Mouse (Mus musculus): Measurements from ENCODE around the gene Pex6. TPM values are rescaled to one million over a fixed set of nuclear protein-coding genes. Genes with fewer than 3 reads are reported as not detected.
"Not testable (repeated sequence)": the region's sequence is repeated elsewhere in the genome, so short reads cannot be mapped to it uniquely, and the experiment has no call there.

The Pex6 gene
- polyA plus RNA-seq, 1 experiment from 2014 or later, result 28.5 TPM

DNA sequence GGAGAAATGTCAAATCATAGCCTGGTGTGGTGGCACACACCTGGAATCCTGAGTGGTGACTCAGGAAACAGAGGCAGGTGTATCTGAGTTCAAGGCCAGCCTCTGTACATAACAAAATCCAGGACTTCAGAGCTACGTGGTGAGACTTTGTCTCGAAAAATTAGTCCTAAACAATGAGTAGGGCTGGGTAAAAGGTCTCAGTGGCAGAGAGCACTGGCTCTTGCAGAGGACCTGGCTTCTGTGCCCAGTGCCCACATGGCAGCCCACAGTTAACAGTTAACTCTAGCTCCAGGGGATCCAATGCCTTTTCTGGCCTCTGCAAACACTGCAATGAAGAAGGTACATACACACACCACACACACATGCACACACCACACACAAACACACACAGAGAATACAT is 36.5 kb downstream of the Pex6 start:
- Histone ChIP-seq H3K27ac (no peak overlapping the region), H3K4me3 (replicated peaks) (no peak overlapping the region), H3K4me1 (peaks cover 19% of the 10 kb centered on the region), H3K27me3 (no peaks in the 10 kb centered on the region), H3K36me3 (peaks cover 50% of the 10 kb centered on the region), H3K9ac (no peak overlapping the region), H3K4me2 (no peak overlapping the region), H3K9me3 (replicated peaks) (no peaks in the 10 kb centered on the region)
- WGBS, result 98% methylated on average over 2 of the region's 2 CpGs
- ATAC-seq (replicated peaks; ENCODE audit: low FRiP score), result no peak

- no peak for ATAC-seq (replicated peaks; ENCODE audit: low FRiP score)
- no peak overlapping the region for H3K9ac ChIP-seq
- H3K9me3 ChIP-seq (replicated peaks), result no peaks in the 10 kb centered on the region
- no peak overlapping the region for H3K4me3 ChIP-seq (replicated peaks)
- no peaks in the 10 kb centered on the region for H3K27me3 ChIP-seq
- H3K36me3 ChIP-seq, result peaks cover 35% of the 10 kb centered on the region
- WGBS, result 87% methylated on average over 5 of the region's 5 CpGs
- H3K4me2 ChIP-seq, result no peak overlapping the region
- H3K4me1 ChIP-seq, result peaks cover 19% of the 10 kb centered on the region
- H3K27ac ChIP-seq, result no peak overlapping the region
Observed at GRCm38 (mm10) chr17:46749282-46749681, 38.0 kb downstream of the Pex6 start.

DNA sequence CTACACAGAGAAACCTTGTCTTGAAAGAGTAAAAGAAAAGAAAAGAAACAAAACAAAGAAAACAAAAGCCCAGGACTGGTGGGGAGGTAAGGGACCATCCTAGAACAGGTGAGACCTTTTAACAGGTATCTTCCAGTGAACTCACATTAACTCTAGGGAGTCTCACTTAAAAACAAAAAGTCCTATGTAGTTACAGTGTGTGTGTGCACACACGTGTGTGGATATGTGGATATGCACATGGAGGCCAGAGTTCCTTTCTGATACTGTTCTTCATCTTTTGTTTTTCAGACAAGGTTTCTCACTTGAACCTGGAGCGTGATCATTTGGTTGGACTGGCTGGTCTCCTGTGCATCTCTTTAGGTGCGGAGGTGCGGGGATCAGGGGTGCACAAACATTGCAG is 39.3 kb downstream of the Pex6 start:
- Histone ChIP-seq H3K9ac (peak overlapping the region; percentile 69; the same call in 1 of the 2 replicates), H3K36me3 (peaks cover 25% of the 10 kb centered on the region), H3K4me1 (peaks cover 19% of the 10 kb centered on the region), H3K9me3 (replicated peaks) (no peaks in the 10 kb centered on the region), H3K4me3 (replicated peaks) (peak overlapping the region; percentile 94), H3K27ac (peak overlapping the region; percentile 95; the same call in 1 of the 2 replicates), H3K27me3 (no peaks in the 10 kb centered on the region), H3K4me2 (peak overlapping the region; percentile 80)
- ATAC-seq (replicated peaks; ENCODE audit: low FRiP score), result no peak
- 86% methylated on average over 4 of the region's 4 CpGs for WGBS

- Histone ChIP-seq H3K9me3 (replicated peaks) (no peaks in the 10 kb centered on the region), H3K27me3 (no peaks in the 10 kb centered on the region), H3K36me3 (peaks cover 18% of the 10 kb centered on the region), H3K4me3 (replicated peaks) (peak overlapping the region; percentile 94), H3K9ac (peak overlapping the region; percentile 69), H3K27ac (peak overlapping the region; percentile 95), H3K4me1 (peaks cover 19% of the 10 kb centered on the region), H3K4me2 (peak overlapping the region; percentile 80)
- 18% methylated on average over 16 of the region's 16 CpGs for WGBS
- ATAC-seq (replicated peaks; ENCODE audit: low FRiP score), result no peak
Observed at GRCm38 (mm10) chr17:46751056-46751793, 40.0 kb downstream of the Pex6 start.

DNA sequence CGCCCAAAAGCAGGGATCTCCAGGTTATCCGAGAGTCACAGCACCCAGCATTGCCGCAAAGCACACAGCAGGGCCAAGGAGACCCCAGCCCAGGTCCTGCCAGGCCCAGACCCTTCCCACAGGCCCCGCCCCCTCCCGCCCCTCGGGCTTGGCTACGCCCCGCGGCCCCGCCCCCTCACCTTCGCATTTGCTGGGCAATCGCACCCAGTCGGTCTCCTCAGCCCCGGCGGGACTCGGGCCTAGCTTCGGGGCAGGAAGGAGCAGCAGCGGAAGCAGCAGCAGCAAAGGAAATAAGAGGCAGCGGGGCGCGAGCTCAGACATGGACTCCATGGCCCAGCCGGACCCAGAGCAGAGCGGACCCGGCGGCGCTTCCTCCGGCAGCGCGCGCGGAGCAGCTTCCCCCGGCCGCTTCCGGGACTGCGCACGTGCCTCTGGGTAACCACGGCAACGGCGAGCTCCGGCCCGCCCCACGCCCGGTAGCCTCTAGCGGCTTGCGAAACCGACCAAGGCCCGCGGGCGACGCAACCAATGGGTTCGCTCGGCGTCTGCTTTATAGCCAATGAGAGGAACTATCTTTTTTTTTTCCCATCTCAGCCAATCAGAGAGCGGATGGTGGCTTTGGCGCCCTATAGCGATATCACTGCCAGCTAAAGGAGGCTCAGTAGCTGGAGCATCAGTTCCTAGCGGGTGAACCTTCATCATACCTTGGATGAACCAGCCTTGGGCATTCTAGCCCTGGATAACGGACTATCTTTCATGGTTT is 40.7 kb downstream of the Pex6 start, which contains the start of gene Cnpy3:
Gene Cnpy3, minus strand, starts transcription at position 421 of the 763 bp plus-strand sequence.
- Histone ChIP-seq H3K4me3 (replicated peaks) (peak within 1 kb of the TSS; percentile 94), H3K27me3 (no peaks in the 10 kb centered on the region), H3K9ac (peak within 1 kb of the TSS; percentile 69), H3K27ac (peak within 1 kb of the TSS; percentile 95), H3K4me2 (peak within 1 kb of the TSS; percentile 80), H3K4me1 (peaks cover 19% of the 10 kb centered on the region), H3K9me3 (replicated peaks) (no peaks in the 10 kb centered on the region), H3K36me3 (peaks cover 11% of the 10 kb centered on the region)
- under 1% methylated on average over 58 of the region's 58 CpGs for WGBS
- peak; percentile 99 for ATAC-seq (replicated peaks; ENCODE audit: low FRiP score)

- Histone ChIP-seq H3K4me3 (replicated peaks) (no peak overlapping the region), H3K4me1 (no peaks in the 10 kb centered on the region), H3K36me3 (no peaks in the 10 kb centered on the region), H3K27ac (no peak overlapping the region), H3K27me3 (no peaks in the 10 kb centered on the region), H3K4me2 (no peak overlapping the region), H3K9me3 (replicated peaks) (no peaks in the 10 kb centered on the region), H3K9ac (no peak overlapping the region)
- ATAC-seq (replicated peaks; ENCODE audit: low FRiP score), result no peak
- WGBS, result 82% methylated on average over 12 of the region's 12 CpGs
Observed at GRCm38 (mm10) chr17:46758753-46759152, 47.5 kb downstream of the Pex6 start.

GRCm38 (mm10) chr17:46763544-46763943 is 52.3 kb downstream of the Pex6 start, which contains the start of gene Ptcra:
TSS of gene Ptcra (minus strand) at chr17:46763712.
- Histone ChIP-seq H3K4me1 (peaks cover 5% of the 10 kb centered on the region; the same call in 1 of the 2 replicates), H3K27ac (no peak within 1 kb of the TSS), H3K9me3 (replicated peaks) (no peaks in the 10 kb centered on the region), H3K36me3 (no peaks in the 10 kb centered on the region), H3K9ac (no peak within 1 kb of the TSS), H3K4me3 (replicated peaks) (no peak within 1 kb of the TSS), H3K27me3 (no peaks in the 10 kb centered on the region), H3K4me2 (no peak within 1 kb of the TSS)
- 74% methylated on average over 2 of the region's 2 CpGs for WGBS
- no peak for ATAC-seq (replicated peaks; ENCODE audit: low FRiP score)

DNA sequence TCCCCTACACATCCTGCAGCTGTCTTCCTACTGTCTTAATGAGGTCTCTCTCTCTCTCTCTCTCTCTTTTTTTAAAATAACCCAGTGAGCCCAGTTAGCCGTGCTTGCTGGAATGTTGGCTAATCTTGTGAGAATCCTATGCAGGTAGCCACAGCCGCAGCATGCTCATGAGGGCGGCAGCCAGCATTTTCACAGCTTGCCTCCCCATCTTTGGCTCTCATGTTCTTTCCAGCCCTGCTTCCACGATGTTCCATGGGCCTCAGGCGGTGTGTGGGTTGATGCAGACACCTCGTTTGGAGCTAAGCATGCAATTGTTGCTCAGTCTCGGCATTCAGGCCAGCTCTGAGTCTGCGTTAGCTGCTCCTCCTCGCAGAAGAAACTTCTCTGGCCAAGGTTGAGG is 53.7 kb downstream of the Pex6 start:
- H3K36me3 ChIP-seq; H3K9me3 ChIP-seq (replicated peaks); H3K9ac ChIP-seq; H3K4me1 ChIP-seq; H3K4me3 ChIP-seq (replicated peaks); H3K4me2 ChIP-seq; H3K27me3 ChIP-seq; ATAC-seq (replicated peaks; ENCODE audit: low FRiP score); H3K27ac ChIP-seq: not testable (repeated sequence)
- WGBS, result 71% methylated on average over 9 of the region's 9 CpGs

DNA sequence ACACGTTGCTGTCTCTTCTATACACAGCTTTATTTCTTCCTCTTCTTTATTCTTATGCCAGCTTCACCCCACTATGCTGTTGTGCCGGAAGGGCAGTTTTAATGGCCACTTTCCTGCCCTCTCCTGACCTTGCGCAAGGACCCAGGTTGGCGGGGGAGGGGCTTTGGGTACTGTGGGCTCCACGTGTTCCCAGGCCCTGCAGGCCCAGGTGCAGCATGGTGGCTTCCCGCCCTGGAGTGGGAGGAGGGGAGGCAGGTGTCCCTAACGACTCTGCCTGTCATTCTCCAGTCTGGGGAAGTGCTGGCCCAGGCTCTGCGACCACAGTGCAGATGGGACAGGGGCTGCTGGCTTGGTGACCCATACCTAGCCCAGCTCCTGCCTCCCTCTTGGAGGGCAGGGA is 56.6 kb downstream of the Pex6 start:
- Histone ChIP-seq H3K9me3 (replicated peaks) (no peaks in the 10 kb centered on the region), H3K4me2 (no peak overlapping the region), H3K27ac (peak overlapping the region; percentile 45; the same call in 1 of the 2 replicates), H3K36me3 (no peaks in the 10 kb centered on the region), H3K4me3 (replicated peaks) (no peak overlapping the region), H3K27me3 (no peaks in the 10 kb centered on the region), H3K4me1 (peaks cover 12% of the 10 kb centered on the region), H3K9ac (no peak overlapping the region)
- WGBS, result 45% methylated on average over 8 of the region's 8 CpGs
- no peak for ATAC-seq (replicated peaks; ENCODE audit: low FRiP score)

DNA sequence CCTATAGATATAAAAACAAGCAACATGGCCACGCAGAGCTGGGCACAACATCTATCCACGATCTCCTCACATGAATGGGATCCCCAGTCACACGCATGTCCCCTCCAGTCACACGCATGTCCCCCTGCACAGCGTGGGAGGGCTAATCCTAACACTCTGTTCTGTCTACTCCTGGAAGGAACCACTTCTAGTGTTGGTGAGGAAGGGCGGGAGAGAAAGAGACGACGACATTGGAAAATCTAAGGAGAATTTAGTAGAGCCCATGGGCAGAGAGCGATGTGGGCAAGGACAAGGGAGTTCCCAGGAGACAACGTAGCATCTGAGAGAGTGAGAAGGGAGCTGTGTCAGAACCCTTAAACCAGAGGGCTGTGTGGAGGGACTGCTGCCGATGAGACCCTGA is 59.3 kb downstream of the Pex6 start:
- H3K4me2 ChIP-seq, result no peak overlapping the region
- H3K36me3 ChIP-seq, result peaks cover 16% of the 10 kb centered on the region
- H3K9ac ChIP-seq, result no peak overlapping the region
- H3K27me3 ChIP-seq, result no peaks in the 10 kb centered on the region
- 92% methylated on average over 11 of the region's 11 CpGs for WGBS
- no peak for ATAC-seq (replicated peaks; ENCODE audit: low FRiP score)
- no peak overlapping the region for H3K27ac ChIP-seq
- no peaks in the 10 kb centered on the region for H3K9me3 ChIP-seq (replicated peaks)
- H3K4me3 ChIP-seq (replicated peaks), result no peak overlapping the region
- peaks cover 24% of the 10 kb centered on the region for H3K4me1 ChIP-seq

DNA sequence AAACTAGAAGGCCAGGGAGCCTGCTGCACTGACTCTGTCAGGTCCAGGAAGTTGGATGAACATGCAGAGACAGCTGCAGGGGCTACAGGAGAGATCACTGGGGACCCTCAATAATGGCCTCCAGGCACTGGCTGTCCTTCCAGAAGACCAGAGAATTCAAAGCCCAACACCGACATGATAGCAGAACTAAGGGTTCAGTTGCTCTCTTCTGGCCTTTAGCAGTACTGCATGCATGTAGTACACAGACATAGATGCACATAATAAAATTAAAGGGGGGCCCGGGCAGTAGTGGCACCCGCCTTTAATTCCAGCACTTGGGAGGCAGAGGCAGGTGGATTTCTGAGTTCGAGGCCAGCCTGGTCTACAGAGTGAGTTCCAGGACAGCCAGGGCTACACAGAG is 59.8 kb downstream of the Pex6 start:
- peaks cover 21% of the 10 kb centered on the region for H3K36me3 ChIP-seq
- H3K27ac ChIP-seq, result no peak overlapping the region
- no peak overlapping the region for H3K9ac ChIP-seq
- no peak overlapping the region for H3K4me3 ChIP-seq (replicated peaks)
- no peak for ATAC-seq (replicated peaks; ENCODE audit: low FRiP score)
- H3K9me3 ChIP-seq (replicated peaks), result no peaks in the 10 kb centered on the region
- no peaks in the 10 kb centered on the region for H3K27me3 ChIP-seq
- peaks cover 24% of the 10 kb centered on the region for H3K4me1 ChIP-seq
- H3K4me2 ChIP-seq, result no peak overlapping the region
- WGBS, result 86% methylated on average over 4 of the region's 4 CpGs

GRCm38 (mm10) chr17:46771616-46772015 is 60.4 kb downstream of the Pex6 start:
- no peak for ATAC-seq (replicated peaks; ENCODE audit: low FRiP score)
- WGBS, result 61% methylated on average over 17 of the region's 17 CpGs

More at GRCm38 (mm10) chr17:46771616-46772015, 60.4 kb downstream of the Pex6 start:
- H3K9ac ChIP-seq, result 0 out of 2 replicates have a peak overlapping the region, but pooled peaks have one; percentile 93
- H3K4me3 ChIP-seq (replicated peaks), result peak overlapping the region; percentile 96
- peaks cover 24% of the 10 kb centered on the region for H3K4me1 ChIP-seq
- peaks cover 27% of the 10 kb centered on the region for H3K36me3 ChIP-seq
- H3K27ac ChIP-seq, result peak overlapping the region; percentile 94; the same call in 1 of the 2 replicates
- H3K9me3 ChIP-seq (replicated peaks), result no peaks in the 10 kb centered on the region
- no peaks in the 10 kb centered on the region for H3K27me3 ChIP-seq
- H3K4me2 ChIP-seq, result peak overlapping the region; percentile 75

Measured in kidney, embryonic 15.5 days (tissue).